Mouse (Mus musculus) ES-E14 (cell line): ENCODE results near the gene Mre11a.

Source experiments
- CHD2 ChIP-seq: IDR thresholded peaks from 2 replicates; pipeline ENCODE4 v1.6.1; 2014; ENCODE audit warnings: mild to moderate bottlenecking, low read depth, low read length, inconsistent platforms
- HCFC1 ChIP-seq: IDR thresholded peaks from 2 replicates; pipeline ENCODE4 v1.6.1; 2012; ENCODE audit warnings: low read length, inconsistent platforms, borderline replicate concordance; ENCODE audit not compliant: insufficient read depth
- MAFK ChIP-seq: IDR thresholded peaks from 2 replicates; pipeline ENCODE4 v1.6.1; 2014; ENCODE audit warnings: mild to moderate bottlenecking, low read depth, low read length, inconsistent platforms; ENCODE audit not compliant: insufficient read depth
- ZC3H11A ChIP-seq: IDR thresholded peaks from 2 replicates; pipeline ENCODE4 v1.6.1; 2012; ENCODE audit warnings: low read depth, mild to moderate bottlenecking, inconsistent platforms, low read length, borderline replicate concordance

GRCm38 (mm10) chr9:14858170-14858706 is 73.8 kb downstream of the Mre11a start:
- TF ChIP-seq CHD2 (no peak), HCFC1 (no peak), ZC3H11A (no peak), MAFK (no peak)
